Mouse (Mus musculus): Measurements from ENCODE around the gene Celsr2. TPM values are rescaled to one million over a fixed set of nuclear protein-coding genes. Genes with fewer than 3 reads are reported as not detected.
A peak's percentile ranks its signal among the peaks of the same experiment; 100 is the strongest.

Gene Celsr2
- polyA plus RNA-seq, 1 experiment from 2014 or later, result 12.2 TPM

DNA sequence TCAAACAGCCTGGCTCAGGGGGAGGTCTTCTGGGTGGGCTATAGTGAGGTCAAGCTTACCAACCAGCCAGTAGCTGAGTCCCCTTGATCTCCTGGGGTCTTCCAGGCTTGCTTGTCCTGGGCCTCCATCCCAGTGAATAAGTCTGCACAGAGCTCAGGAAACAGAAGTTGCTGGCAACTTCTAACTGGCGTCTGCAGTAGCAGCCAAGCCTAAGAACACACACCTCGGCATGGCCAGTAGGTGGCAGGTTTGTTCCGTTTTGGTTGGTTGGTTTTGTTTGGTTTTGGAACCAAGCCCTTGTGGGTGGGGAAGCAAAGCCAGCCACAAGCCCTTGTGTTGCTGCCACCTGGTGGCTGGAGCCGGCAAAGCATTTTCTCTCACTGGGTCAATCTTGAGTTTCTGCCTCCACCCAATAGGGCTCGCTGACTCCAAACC lies 26.2 kb downstream of the Celsr2 start:
- no peaks in the 10 kb centered on the region for H3K27me3 ChIP-seq (replicated peaks)
- H3K27ac ChIP-seq, result peak overlapping the region; percentile 26; the same call in 1 of the 2 replicates
- H3K4me1 ChIP-seq, result peaks cover 19% of the 10 kb centered on the region; the same call in 1 of the 2 replicates
- 3% methylated on average over 5 of the region's 5 CpGs for WGBS
- ATAC-seq (ENCODE audit: insufficient read depth, low FRiP score, low read depth), result peak; percentile 75
- H3K4me2 ChIP-seq, result peak overlapping the region; percentile 37; the same call in 1 of the 2 replicates
- H3K9me3 ChIP-seq, result no peaks in the 10 kb centered on the region
- H3K4me3 ChIP-seq (replicated peaks), result no peak overlapping the region
- peaks cover 3% of the 10 kb centered on the region; the same call in 1 of the 2 replicates for H3K36me3 ChIP-seq
- H3K9ac ChIP-seq, result no peak overlapping the region

DNA sequence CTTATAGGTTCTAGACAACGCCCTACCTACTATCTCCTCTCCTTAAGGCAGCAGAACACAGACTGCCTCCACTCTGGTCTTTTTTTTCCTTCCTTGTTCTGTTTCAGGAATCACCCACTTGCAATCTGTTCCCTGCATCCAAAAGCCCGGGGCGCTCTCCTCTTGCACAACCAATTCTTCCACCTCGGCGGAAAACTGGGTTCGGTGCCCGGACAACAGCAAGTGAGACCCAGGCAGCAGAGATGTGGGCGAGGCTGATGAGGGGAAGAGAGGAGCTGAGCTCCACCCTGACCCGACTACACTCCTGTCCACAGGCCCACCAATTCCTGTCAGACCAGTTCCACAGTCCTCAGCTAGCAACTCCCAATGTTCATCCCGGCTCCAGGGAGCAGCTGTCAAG lies 29.2 kb downstream of the Celsr2 start:
- Histone ChIP-seq H3K36me3 (peaks cover 3% of the 10 kb centered on the region; the same call in 1 of the 2 replicates), H3K9me3 (no peaks in the 10 kb centered on the region), H3K4me3 (replicated peaks) (no peak overlapping the region), H3K9ac (no peak overlapping the region), H3K27ac (no peak overlapping the region), H3K4me1 (peaks cover 27% of the 10 kb centered on the region), H3K27me3 (replicated peaks) (no peaks in the 10 kb centered on the region), H3K4me2 (no peak overlapping the region)
- ATAC-seq (ENCODE audit: insufficient read depth, low FRiP score, low read depth), result no peak
- 78% methylated on average over 10 of the region's 10 CpGs for WGBS

DNA sequence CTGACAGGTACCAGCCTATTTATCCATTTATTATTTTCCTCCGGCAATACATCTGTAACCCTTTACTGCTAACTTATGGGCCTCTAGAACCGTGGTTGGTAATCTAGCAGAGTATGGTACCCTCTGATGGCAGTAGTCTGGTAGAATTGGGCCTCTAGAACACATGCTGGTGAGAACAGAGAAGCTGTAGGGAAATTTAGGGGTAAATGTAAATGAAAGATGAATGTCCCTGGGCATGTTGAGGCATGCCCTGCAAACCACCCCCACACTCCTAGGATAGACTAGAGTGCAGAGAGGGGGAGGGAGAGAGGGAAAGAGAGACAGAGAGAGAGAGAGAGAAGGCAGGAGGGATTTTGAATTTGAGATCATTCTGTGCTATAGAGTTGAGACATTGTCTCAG lies 30.9 kb downstream of the Celsr2 start:
- no peak for ATAC-seq (ENCODE audit: insufficient read depth, low FRiP score, low read depth)
- peaks cover 27% of the 10 kb centered on the region for H3K4me1 ChIP-seq
- H3K9ac ChIP-seq, result no peak overlapping the region
- 40% methylated on average over 2 of the region's 2 CpGs for WGBS
- H3K4me2 ChIP-seq, result peak overlapping the region; percentile 74
- H3K27me3 ChIP-seq (replicated peaks), result no peaks in the 10 kb centered on the region
- H3K9me3 ChIP-seq, result no peaks in the 10 kb centered on the region
- peaks cover 3% of the 10 kb centered on the region; the same call in 1 of the 2 replicates for H3K36me3 ChIP-seq
- H3K27ac ChIP-seq, result no peak overlapping the region
- peak overlapping the region; percentile 72 for H3K4me3 ChIP-seq (replicated peaks)

DNA sequence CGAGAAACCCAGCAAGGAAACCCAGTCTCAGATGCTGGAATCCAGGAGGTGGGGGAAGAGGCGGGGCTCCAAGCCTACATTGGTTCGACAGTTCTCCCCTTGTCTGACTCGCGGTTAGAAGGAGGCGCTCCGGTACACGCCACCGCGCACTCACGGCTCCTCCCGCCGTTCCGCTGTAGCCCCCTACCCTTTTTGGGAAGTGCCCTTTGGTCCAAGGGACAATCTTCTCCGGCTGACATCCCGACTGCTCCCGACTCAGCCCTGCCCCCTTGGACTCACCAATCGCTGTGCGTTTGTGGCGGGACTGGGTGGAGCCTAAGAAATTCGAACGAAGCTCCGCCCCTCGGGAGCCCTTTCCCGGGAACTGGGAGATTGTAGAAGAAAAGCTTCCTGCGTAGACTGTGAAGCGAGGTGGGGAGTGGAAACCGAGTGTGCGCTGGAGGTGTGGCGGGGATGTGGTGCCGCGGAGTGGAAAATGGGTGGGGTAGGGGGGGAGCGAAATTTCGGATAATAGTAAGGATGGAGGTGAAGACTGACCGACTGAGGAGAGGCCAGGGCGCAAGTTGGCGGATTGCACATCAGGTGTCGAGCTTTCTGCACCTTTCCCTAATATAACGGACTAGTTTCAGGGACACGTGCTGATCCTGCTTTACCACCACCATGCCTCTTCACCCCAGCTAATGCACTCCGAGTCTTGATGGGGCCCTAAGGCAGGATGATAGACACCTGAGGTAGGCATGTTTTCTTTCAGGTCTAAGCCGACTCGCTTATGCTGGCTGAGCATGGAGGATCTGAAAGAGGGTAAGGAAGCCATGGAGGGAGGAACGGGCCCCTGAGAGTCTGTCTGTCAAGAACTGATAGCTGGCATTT lies 31.6 kb downstream of the Celsr2 start, which contains the start of gene Psrc1:
Psrc1 (plus strand) TSS at position 355 of the 870 bp plus-strand sequence.
- Histone ChIP-seq H3K9ac (peak within 1 kb of the TSS; percentile 21; the same call in 1 of the 2 replicates), H3K4me1 (peaks cover 24% of the 10 kb centered on the region), H3K4me2 (peak within 1 kb of the TSS; percentile 74), H3K27me3 (replicated peaks) (no peaks in the 10 kb centered on the region), H3K36me3 (peaks cover 3% of the 10 kb centered on the region; the same call in 1 of the 2 replicates), H3K4me3 (replicated peaks) (peak within 1 kb of the TSS; percentile 72), H3K9me3 (no peaks in the 10 kb centered on the region), H3K27ac (peak within 1 kb of the TSS; percentile 60; the same call in 1 of the 2 replicates)
- WGBS, result under 1% methylated on average over 44 of the region's 44 CpGs
- peak; percentile 84 for ATAC-seq (ENCODE audit: insufficient read depth, low FRiP score, low read depth)

DNA sequence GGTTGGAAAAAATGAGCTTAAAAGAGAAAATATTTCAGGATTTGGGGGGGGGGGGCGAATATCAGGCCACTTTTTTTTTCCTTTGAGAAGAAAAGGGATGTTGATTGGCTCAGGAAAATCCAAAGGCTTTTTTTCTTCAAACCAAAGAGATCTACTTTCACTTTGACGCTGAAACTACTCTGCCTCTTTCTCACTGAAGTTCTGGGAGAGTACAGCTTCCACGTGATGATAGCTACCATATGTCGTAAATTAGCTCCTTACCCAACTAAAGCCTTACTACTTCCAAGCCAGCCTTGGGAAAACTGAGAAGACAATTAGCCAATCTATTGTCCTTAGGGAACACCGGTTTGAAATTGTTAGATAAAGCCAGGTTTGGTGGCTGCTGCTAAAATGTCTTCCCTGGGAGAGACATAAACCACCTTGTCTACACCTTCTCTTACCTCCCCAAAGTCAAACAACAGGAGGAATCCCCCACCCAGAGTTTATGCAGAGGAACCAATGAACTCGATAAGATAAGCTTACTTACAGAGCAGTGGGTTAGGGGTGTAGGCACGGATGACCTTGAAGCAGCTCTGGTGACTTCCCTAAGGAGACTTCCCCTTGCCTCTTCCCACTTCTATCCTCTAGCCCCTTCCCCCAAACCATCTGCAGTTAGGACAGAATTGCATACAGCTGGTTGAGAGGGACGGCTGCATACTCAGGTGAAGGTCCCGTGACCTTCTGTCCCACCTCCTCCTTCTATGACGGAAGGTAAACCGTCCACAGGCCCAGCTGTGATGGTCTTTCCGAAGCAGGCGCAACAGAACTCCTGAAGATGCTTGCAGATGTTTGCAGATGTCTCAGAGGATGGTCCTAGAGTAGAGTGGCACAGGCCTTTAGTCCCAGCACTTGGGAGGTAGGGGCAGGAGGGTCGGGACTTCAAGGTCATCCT lies 33.1 kb downstream of the Celsr2 start:
- no peak overlapping the region for H3K9ac ChIP-seq
- H3K27me3 ChIP-seq (replicated peaks), result no peaks in the 10 kb centered on the region
- peak overlapping the region; percentile 74 for H3K4me2 ChIP-seq
- no peak for ATAC-seq (ENCODE audit: insufficient read depth, low FRiP score, low read depth)
- H3K9me3 ChIP-seq, result no peaks in the 10 kb centered on the region
- peaks cover 24% of the 10 kb centered on the region for H3K4me1 ChIP-seq
- WGBS, result 58% methylated on average over 14 of the region's 14 CpGs
- H3K36me3 ChIP-seq, result peaks cover 3% of the 10 kb centered on the region; the same call in 1 of the 2 replicates
- no peak overlapping the region for H3K4me3 ChIP-seq (replicated peaks)
- peak overlapping the region; percentile 21 for H3K27ac ChIP-seq

DNA sequence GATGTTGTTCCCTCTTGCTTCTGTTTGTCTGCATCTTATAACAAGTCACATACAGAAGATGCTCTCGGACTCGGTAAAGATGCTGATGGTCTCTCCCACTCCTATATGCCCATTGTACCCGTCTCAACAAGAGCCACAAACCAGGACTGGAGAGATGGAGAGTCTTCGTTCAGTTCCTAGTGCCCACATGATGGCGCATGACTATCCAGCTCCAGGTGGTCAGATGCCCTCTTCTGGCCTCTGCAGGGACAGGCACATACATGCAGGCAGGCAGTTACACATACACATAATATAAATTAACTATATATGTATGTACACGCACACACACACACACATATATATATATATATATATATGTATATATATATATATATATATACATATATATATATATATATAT lies 34.7 kb downstream of the Celsr2 start:
- Histone ChIP-seq H3K36me3 (no peaks in the 10 kb centered on the region), H3K4me2 (no peak overlapping the region), H3K9me3 (no peaks in the 10 kb centered on the region), H3K27ac (no peak overlapping the region), H3K4me3 (replicated peaks) (no peak overlapping the region), H3K9ac (no peak overlapping the region), H3K4me1 (peaks cover 24% of the 10 kb centered on the region), H3K27me3 (replicated peaks) (no peaks in the 10 kb centered on the region)
- ATAC-seq (ENCODE audit: insufficient read depth, low FRiP score, low read depth), result no peak
- WGBS, result 76% methylated on average over 6 of the region's 6 CpGs

DNA sequence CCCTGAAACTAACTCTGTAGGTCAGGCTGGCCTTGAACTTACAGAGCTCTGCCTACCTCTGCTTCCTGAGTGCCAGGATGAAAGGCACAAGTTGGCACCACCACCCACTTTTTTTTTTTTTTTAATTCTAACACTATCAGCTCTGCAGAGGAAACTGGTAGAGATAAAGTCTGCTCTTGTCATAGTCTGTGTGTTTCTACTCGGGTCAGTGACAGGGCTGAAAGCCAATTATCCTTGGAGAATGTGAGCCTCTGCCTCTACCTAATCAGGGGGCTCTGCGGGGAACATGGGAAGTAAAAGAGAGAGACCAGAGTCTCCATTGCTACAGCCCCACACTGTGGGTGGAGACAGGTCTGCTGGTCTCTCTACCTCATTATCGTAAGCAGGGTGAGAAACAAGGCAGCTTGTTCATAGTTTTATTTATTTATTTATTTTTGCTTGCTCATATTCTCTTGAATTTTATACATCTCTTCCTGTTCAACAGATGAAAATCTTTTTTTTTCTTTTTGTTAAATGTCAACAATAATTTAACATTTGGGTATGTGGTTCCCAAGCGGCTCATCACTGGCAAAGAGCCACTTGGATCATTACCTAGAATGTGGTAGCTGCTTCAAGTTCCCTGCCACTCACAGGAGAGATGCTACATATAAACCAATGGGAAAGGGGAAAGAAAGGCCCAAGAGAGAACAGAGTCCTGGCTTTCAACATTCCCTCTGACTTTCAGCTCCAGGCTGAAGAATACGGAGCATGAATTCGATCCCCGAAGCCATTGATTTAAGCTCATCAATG lies 36.3 kb downstream of the Celsr2 start:
- H3K36me3 ChIP-seq, result no peaks in the 10 kb centered on the region
- H3K4me2 ChIP-seq, result no peak overlapping the region
- H3K9me3 ChIP-seq, result no peaks in the 10 kb centered on the region
- no peak for ATAC-seq (ENCODE audit: insufficient read depth, low FRiP score, low read depth)
- no peak overlapping the region for H3K9ac ChIP-seq
- peaks cover 12% of the 10 kb centered on the region; the same call in 1 of the 2 replicates for H3K4me1 ChIP-seq
- H3K27ac ChIP-seq, result no peak overlapping the region
- H3K4me3 ChIP-seq (replicated peaks), result no peak overlapping the region
- WGBS, result 81% methylated on average over 7 of the region's 7 CpGs
- no peaks in the 10 kb centered on the region for H3K27me3 ChIP-seq (replicated peaks)

DNA sequence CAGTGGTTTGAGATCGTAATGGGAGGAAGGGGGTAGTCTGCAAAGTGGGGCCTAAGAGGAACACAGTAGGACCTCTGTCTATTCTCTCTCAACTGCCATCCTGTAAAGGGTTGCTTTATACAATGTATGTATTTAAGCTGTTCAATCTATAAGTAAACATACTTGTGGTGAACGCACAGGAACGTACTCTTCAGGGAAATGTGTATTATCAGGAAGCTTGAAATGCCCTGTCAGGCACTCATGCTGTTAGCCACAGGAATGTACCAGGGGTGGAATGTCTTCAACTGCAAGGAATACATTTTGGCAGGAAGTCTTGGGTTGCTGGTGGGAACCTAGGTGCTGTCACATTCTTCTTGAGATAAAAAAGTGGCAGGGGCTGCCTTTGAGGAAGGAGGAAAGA lies 42.7 kb downstream of the Celsr2 start:
- no peak overlapping the region for H3K4me2 ChIP-seq
- H3K9ac ChIP-seq, result no peak overlapping the region
- 38% methylated on average over 3 of the region's 3 CpGs for WGBS
- 0 out of 2 replicates have a peak overlapping the region, but pooled peaks have one; percentile 5 for H3K27ac ChIP-seq
- no peaks in the 10 kb centered on the region for H3K36me3 ChIP-seq
- 0 out of 2 replicates have a peak, but pooled peaks cover 5% of the 10 kb centered on the region for H3K4me1 ChIP-seq
- H3K27me3 ChIP-seq (replicated peaks), result no peaks in the 10 kb centered on the region
- no peaks in the 10 kb centered on the region for H3K9me3 ChIP-seq
- H3K4me3 ChIP-seq (replicated peaks), result no peak overlapping the region
- ATAC-seq (ENCODE audit: insufficient read depth, low FRiP score, low read depth), result no peak; the same call in 1 of the 2 replicates

DNA sequence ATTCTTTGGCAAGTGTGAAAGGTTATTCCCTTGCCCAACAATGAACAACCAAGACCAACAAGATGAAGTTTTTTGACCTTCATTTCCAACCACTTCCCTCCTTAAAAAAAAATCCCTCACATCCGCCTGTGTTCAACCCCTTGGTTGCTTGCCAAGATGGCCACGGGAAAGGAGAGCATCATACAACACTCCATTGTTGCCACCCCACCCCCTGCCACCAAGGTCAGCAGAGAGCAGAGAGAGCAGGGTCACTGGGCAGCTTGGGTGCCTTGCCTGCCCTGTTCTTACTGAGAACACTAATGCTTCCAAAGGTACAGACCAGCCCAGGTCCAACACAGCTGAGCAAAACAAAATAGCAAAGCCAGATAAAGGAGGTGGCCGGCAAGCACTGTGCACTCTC lies 43.1 kb downstream of the Celsr2 start:
- Histone ChIP-seq H3K27ac (0 out of 2 replicates have a peak overlapping the region, but pooled peaks have one; percentile 5), H3K4me3 (replicated peaks) (no peak overlapping the region), H3K36me3 (no peaks in the 10 kb centered on the region), H3K27me3 (replicated peaks) (no peaks in the 10 kb centered on the region), H3K4me2 (no peak overlapping the region), H3K9me3 (no peaks in the 10 kb centered on the region), H3K4me1 (0 out of 2 replicates have a peak, but pooled peaks cover 5% of the 10 kb centered on the region), H3K9ac (no peak overlapping the region)
- WGBS, result 48% methylated on average over 3 of the region's 3 CpGs
- ATAC-seq (ENCODE audit: insufficient read depth, low FRiP score, low read depth), result no peak; the same call in 1 of the 2 replicates

DNA sequence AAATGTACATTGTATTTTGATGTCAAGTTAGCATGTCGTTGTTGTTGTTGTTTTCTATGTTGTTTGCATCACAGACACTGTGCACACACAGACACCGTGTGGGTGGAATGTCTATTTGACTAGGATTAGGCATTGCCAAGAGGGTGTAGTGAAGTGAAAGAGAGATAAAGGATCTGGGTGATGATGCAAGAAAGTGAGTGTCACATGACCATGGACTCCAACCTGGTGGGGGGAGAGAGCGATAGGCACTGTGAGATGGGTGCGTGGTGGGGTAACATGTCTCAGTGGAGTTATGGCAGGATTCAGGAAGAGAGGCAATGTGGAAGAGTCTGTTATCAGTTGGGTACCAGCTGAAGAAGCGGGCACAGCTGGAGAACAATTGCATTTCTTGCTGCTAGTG lies 46.6 kb downstream of the Celsr2 start:
- H3K4me2 ChIP-seq, result no peak overlapping the region
- H3K9me3 ChIP-seq, result no peaks in the 10 kb centered on the region
- H3K4me3 ChIP-seq (replicated peaks), result no peak overlapping the region
- H3K27ac ChIP-seq, result no peak overlapping the region
- WGBS, result 79% methylated on average over 5 of the region's 5 CpGs
- H3K9ac ChIP-seq, result no peak overlapping the region
- H3K36me3 ChIP-seq, result no peaks in the 10 kb centered on the region
- ATAC-seq (ENCODE audit: insufficient read depth, low FRiP score, low read depth), result no peak
- 0 out of 2 replicates have a peak, but pooled peaks cover 5% of the 10 kb centered on the region for H3K4me1 ChIP-seq
- H3K27me3 ChIP-seq (replicated peaks), result no peaks in the 10 kb centered on the region

DNA sequence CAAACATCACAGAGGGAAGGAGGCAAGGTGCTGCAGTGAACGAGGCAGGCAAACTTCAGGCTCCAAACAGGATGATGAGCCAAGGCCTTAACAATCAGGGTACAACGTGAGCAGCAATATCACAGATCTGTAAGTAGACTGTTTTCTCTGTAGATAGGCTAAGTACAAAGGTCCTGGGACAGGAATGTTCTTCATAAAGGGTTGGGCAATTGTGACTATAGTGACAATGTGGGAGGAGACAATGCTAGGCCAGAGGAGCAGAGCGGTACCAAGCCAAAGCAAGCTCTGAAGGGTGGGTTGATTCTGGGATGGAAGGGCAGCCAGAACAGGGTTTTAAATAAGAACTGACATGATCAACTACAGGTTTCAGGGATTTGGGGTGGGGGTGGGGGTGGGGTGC lies 47.5 kb downstream of the Celsr2 start:
- Histone ChIP-seq H3K9me3 (no peaks in the 10 kb centered on the region), H3K4me2 (no peak overlapping the region), H3K4me3 (replicated peaks) (no peak overlapping the region), H3K27ac (no peak overlapping the region), H3K36me3 (no peaks in the 10 kb centered on the region), H3K27me3 (replicated peaks) (no peaks in the 10 kb centered on the region), H3K4me1 (0 out of 2 replicates have a peak, but pooled peaks cover under 1% of the 10 kb centered on the region), H3K9ac (no peak overlapping the region)
- no peak for ATAC-seq (ENCODE audit: insufficient read depth, low FRiP score, low read depth)
- 74% methylated on average over 3 of the region's 3 CpGs for WGBS
